Mouse (Mus musculus) liver, postnatal 0 days (tissue): Measurements from ENCODE around the gene Pfn3.

Experiments
- CTCF ChIP-seq: sonication (generic); IDR thresholded peaks from 2 replicates; pipeline ENCODE4 v1.5.1; 2016; ENCODE audit warnings: antibody characterized with exemption, low read depth
- EP300 ChIP-seq: IDR thresholded peaks from 2 replicates; pipeline ENCODE4 v1.6.1; 2016; ENCODE audit warnings: antibody characterized with exemption, low read depth, mild to moderate bottlenecking

- peak; percentile 76 for TF ChIP-seq CTCF
- no peak for TF ChIP-seq EP300
Observed at GRCm38 (mm10) chr13:55392933-55393332, 22.1 kb downstream of the Pfn3 start.
